ENCODE assay signal across 14 mouse cellular contexts in genomic region chr4:7175030-7175429, GRCm38 (mm10).
DNase-seq lines count a peak whose midpoint lies in the region.
"Had no signal": no experiment of that assay in that cellular context is flagged by ENCODE, and none has a peak within 500 bp of the region (broad histone marks: within the 10 kb centered on the region; RNA-seq: fewer than 3 reads in every experiment).

No protein-coding gene starts in this region.

- peak; percentile 4 for DNase-seq in CD4-positive helper T cell, adult 2 months (ENCODE audit: low read depth, low spot score)
- peak; percentile 55 for DNase-seq in CD4-positive, CD25-positive, alpha-beta regulatory T cell, adult 2 months (ENCODE audit: low read depth, low spot score)
- DNase-seq in induced T-regulatory cell, adult 2 months (ENCODE audit: low read depth), result peak; percentile 17
- DNase-seq in thymus, postnatal 14 days, result peak; percentile 36
- no peak for DNase-seq in adrenal gland, postnatal 14 days
- DNase-seq in adrenal gland, adult 18-20 months (ENCODE audit: low spot score in 2 of 2), result no peak
- no peak for DNase-seq in heart, postnatal 25 days (ENCODE audit: low spot score)
- no peak for DNase-seq in kidney, postnatal 25 days
- DNase-seq: adrenal gland, postnatal 10 days; cerebellum, adult 2 months; cerebellum, postnatal 10 days; gastrocnemius, postnatal 14 days; heart, adult 2 months; heart, postnatal 36 days had no signal

- intact Hi-C loops in heart, postnatal 25 days (cut with DNase I), result no loop called here

Comparison
In these comparisons a context has a peak if more than half of its experiments do, and no peak if none do; other contexts are left out.
1. DNase-seq: peak in CD4-positive helper T cell, adult 2 months (single experiment), CD4-positive, CD25-positive, alpha-beta regulatory T cell, adult 2 months (single experiment), induced T-regulatory cell, adult 2 months (single experiment) and thymus, postnatal 14 days (single experiment); none in adrenal gland, postnatal 14 days (single experiment), adrenal gland, adult 18-20 months (0 of 2), heart, postnatal 25 days (single experiment) and kidney, postnatal 25 days (0 of 2).